Mouse (Mus musculus) CH12.LX (cell line): ENCODE measurements at regions not wholly inside any gene's neighbourhood (a gene's known extent, or its start where the extent isn't known, plus 50 kb on each side); places are given as distances from the start of the nearest gene placed in this dataset.

ENCODE experiments used
- DNase-seq: peaks from one replicate; pipeline ENCODE4 v3.0.0-alpha.2; 2013; ENCODE audit errors: extremely low read depth
- H3K27ac ChIP-seq: 2 replicates; pipeline ENCODE4 v1.5.1; 2012; ENCODE audit warnings: low read depth, mild to moderate bottlenecking, control low read depth, moderate library complexity; ENCODE audit not compliant: insufficient read depth
- H3K27me3 ChIP-seq: replicated peaks from 2 replicates; pipeline ENCODE3; 2012; ENCODE audit warnings: inconsistent platforms
- H3K36me3 ChIP-seq, 2 experiments: replicated peaks in 1 of 2; 2 replicates each; pipeline versions ENCODE3 to v1.6.1; 2012; ENCODE audit warnings: inconsistent platforms in 1 of 2, low read length in 1 of 2, mild to moderate bottlenecking in 1 of 2, mixed read lengths in 1 of 2, moderate library complexity in 1 of 2; ENCODE audit not compliant: control insufficient read depth in 1 of 2, insufficient read depth in 1 of 2
- H3K4me1 ChIP-seq, 2 experiments: 2 replicates each; pipeline ENCODE4 v1.6.1; 2012; ENCODE audit warnings: inconsistent platforms in 1 of 2, moderate library complexity in 1 of 2; ENCODE audit not compliant: insufficient read depth in 2 of 2, control insufficient read depth in 1 of 2
- H3K4me2 ChIP-seq: 2 replicates; pipeline ENCODE4 v1.6.1; 2012; ENCODE audit warnings: low read depth, mild to moderate bottlenecking, control low read depth; ENCODE audit not compliant: poor library complexity, insufficient read depth, severe bottlenecking
- H3K4me3 ChIP-seq, 3 experiments: fragments of 150-350 bp in 1 of 3; sonication (generic) in 1 of 3; replicated peaks in 1 of 3; 2 replicates each; pipeline versions ENCODE3 to v1.5.1; 2011 to 2012; ENCODE audit warnings: low read depth in 2 of 3, low read length in 2 of 3, mild to moderate bottlenecking in 2 of 3, moderate library complexity in 2 of 3, control low read depth in 1 of 3, improper control_type of control experiment in 1 of 3, inconsistent platforms in 1 of 3, mixed read lengths in 1 of 3; ENCODE audit not compliant: poor library complexity in 1 of 3
- H3K79me2 ChIP-seq: replicated peaks from 2 replicates; pipeline ENCODE4 v1.6.1; 2012; ENCODE audit warnings: mild to moderate bottlenecking, moderate library complexity; ENCODE audit not compliant: control insufficient read depth, poor library complexity, insufficient read depth, severe bottlenecking; ENCODE audit errors: extremely low read depth
- H3K9ac ChIP-seq: 2 replicates; pipeline ENCODE4 v1.6.1; 2012; ENCODE audit warnings: low read depth, mild to moderate bottlenecking, control low read depth, moderate library complexity; ENCODE audit not compliant: insufficient read depth
- H3K9me3 ChIP-seq: replicated peaks from 2 replicates; pipeline ENCODE3; 2012; ENCODE audit warnings: low read length, inconsistent platforms, mixed read lengths
- BHLHE40 ChIP-seq: IDR thresholded peaks from 2 replicates; pipeline ENCODE4 v1.6.1; 2011; ENCODE audit warnings: mild to moderate bottlenecking, low read depth, low read length, improper control_type of control experiment
- CTCF ChIP-seq, 2 experiments: IDR thresholded peaks in 1 of 2; conservative IDR thresholded peaks in 1 of 2; 2 replicates each; pipeline ENCODE4 v1.5.1; 2011 to 2012; ENCODE audit warnings: low read depth in 2 of 2, low read length in 2 of 2, improper control_type of control experiment in 1 of 2, inconsistent platforms in 1 of 2, mild to moderate bottlenecking in 1 of 2, moderate library complexity in 1 of 2
- ELF1 ChIP-seq: IDR thresholded peaks from 2 replicates; pipeline ENCODE4 v1.6.1; 2014; ENCODE audit warnings: low read depth, mild to moderate bottlenecking, inconsistent platforms, low read length, improper control_type of control experiment
- EP300 ChIP-seq: IDR thresholded peaks from 2 replicates; pipeline ENCODE4 v1.6.1; 2011; ENCODE audit warnings: low read length, improper control_type of control experiment
- ETS1 ChIP-seq: conservative IDR thresholded peaks from 2 replicates; pipeline ENCODE4 v1.6.1; 2012; ENCODE audit warnings: low read depth, mild to moderate bottlenecking, inconsistent platforms, low read length, improper control_type of control experiment, moderate library complexity
- GABPA ChIP-seq: IDR thresholded peaks from 2 replicates; pipeline ENCODE4 v1.6.1; 2012; ENCODE audit warnings: low read depth, low read length, improper control_type of control experiment, inconsistent platforms; ENCODE audit not compliant: insufficient replicate concordance
- HCFC1 ChIP-seq: IDR thresholded peaks from 2 replicates; pipeline ENCODE4 v1.6.1; 2012; ENCODE audit warnings: low read depth, mild to moderate bottlenecking, inconsistent platforms, low read length, improper control_type of control experiment
- JUN ChIP-seq: IDR thresholded peaks from 2 replicates; pipeline ENCODE4 v1.6.1; 2011; ENCODE audit warnings: low read depth, mild to moderate bottlenecking, low read length, improper control_type of control experiment, moderate library complexity; ENCODE audit not compliant: insufficient read depth
- KAT2A ChIP-seq: IDR thresholded peaks from 2 replicates; pipeline ENCODE4 v1.6.1; 2012; ENCODE audit warnings: low read length, improper control_type of control experiment, inconsistent platforms; ENCODE audit not compliant: insufficient replicate concordance
- MAFK ChIP-seq: IDR thresholded peaks from 2 replicates; pipeline ENCODE4 v1.6.1; 2011; ENCODE audit warnings: low read length, improper control_type of control experiment; ENCODE audit not compliant: insufficient replicate concordance
- MAZ ChIP-seq: IDR thresholded peaks from 2 replicates; pipeline ENCODE4 v1.6.1; 2012; ENCODE audit warnings: low read depth, mild to moderate bottlenecking, inconsistent platforms, low read length, improper control_type of control experiment, moderate library complexity
- MEF2A ChIP-seq: IDR thresholded peaks from 2 replicates; pipeline ENCODE4 v1.6.1; 2014; ENCODE audit warnings: low read depth, mild to moderate bottlenecking, inconsistent platforms, low read length, improper control_type of control experiment, borderline replicate concordance
- MXI1 ChIP-seq: IDR thresholded peaks from 2 replicates; pipeline ENCODE4 v1.6.1; 2011; ENCODE audit warnings: mild to moderate bottlenecking, low read depth, low read length, improper control_type of control experiment
- MYC ChIP-seq: IDR thresholded peaks from 2 replicates; pipeline ENCODE4 v1.6.1; 2011; ENCODE audit warnings: low read depth, mild to moderate bottlenecking, improper control_type of control experiment, low read length
- NELFE ChIP-seq: IDR thresholded peaks from 2 replicates; pipeline ENCODE4 v1.6.1; 2011; ENCODE audit warnings: low read depth, low read length, improper control_type of control experiment
- NRF1 ChIP-seq: IDR thresholded peaks from 2 replicates; pipeline ENCODE4 v1.6.1; 2014; ENCODE audit warnings: low read depth, mild to moderate bottlenecking, inconsistent platforms, low read length, improper control_type of control experiment, moderate library complexity
- POLR2A ChIP-seq: IDR thresholded peaks from 2 replicates; pipeline ENCODE4 v1.6.1; 2011; ENCODE audit warnings: low read depth, mild to moderate bottlenecking, improper control_type of control experiment, low read length
- POLR2AphosphoS2 ChIP-seq: IDR thresholded peaks from 2 replicates; pipeline ENCODE4 v1.6.1; 2011; ENCODE audit warnings: low read depth, low read length, improper control_type of control experiment
- RAD21 ChIP-seq: IDR thresholded peaks from 2 replicates; pipeline ENCODE4 v1.6.1; 2011; ENCODE audit warnings: low read depth, mild to moderate bottlenecking, low read length, improper control_type of control experiment, moderate library complexity
- RCOR1 ChIP-seq: conservative IDR thresholded peaks from 2 replicates; pipeline ENCODE4 v1.6.1; 2012; ENCODE audit warnings: low read depth, mild to moderate bottlenecking, inconsistent platforms, low read length, improper control_type of control experiment
- SMC3 ChIP-seq: IDR thresholded peaks from 2 replicates; pipeline ENCODE4 v1.6.1; 2011; ENCODE audit warnings: low read depth, low read length, improper control_type of control experiment
- TBP ChIP-seq: conservative IDR thresholded peaks from 2 replicates; pipeline ENCODE4 v1.6.1; 2011; ENCODE audit warnings: low read depth, low read length, improper control_type of control experiment
- TCF12 ChIP-seq: IDR thresholded peaks from 2 replicates; pipeline ENCODE4 v1.6.1; 2014; ENCODE audit warnings: low read depth, mild to moderate bottlenecking, inconsistent platforms, low read length, improper control_type of control experiment
- UBTF ChIP-seq: IDR thresholded peaks from 2 replicates; pipeline ENCODE4 v1.6.1; 2012; ENCODE audit warnings: low read depth, mild to moderate bottlenecking, inconsistent platforms, low read length, improper control_type of control experiment, moderate library complexity
- USF1 ChIP-seq: IDR thresholded peaks from 2 replicates; pipeline ENCODE4 v1.6.1; 2014; ENCODE audit warnings: low read depth, mild to moderate bottlenecking, inconsistent platforms, low read length, improper control_type of control experiment
- USF2 ChIP-seq: conservative IDR thresholded peaks from 2 replicates; pipeline ENCODE4 v1.6.1; 2011; ENCODE audit warnings: low read depth, low read length, improper control_type of control experiment
- ZMIZ1 ChIP-seq: IDR thresholded peaks from 2 replicates; pipeline ENCODE4 v1.6.1; 2012; ENCODE audit warnings: low read depth, mild to moderate bottlenecking, inconsistent platforms, low read length, improper control_type of control experiment
- ZNF384 ChIP-seq: IDR thresholded peaks from 2 replicates; pipeline ENCODE4 v1.6.1; 2012; ENCODE audit warnings: low read depth, low read length, improper control_type of control experiment, inconsistent platforms
- dilution Hi-C: fragments of 300-500 bp; cut with MboI; formaldehyde crosslinking; loops from 2 replicates; pipeline ENCODE4 v1.14.3; 2020; ENCODE audit warnings: low sequenced_read_pairs; ENCODE audit not compliant: extremely low pct_unique_long_range_greater_than_20kb, extremely low pct_ligation_motif_present
- in situ Hi-C: fragments of 300-500 bp; cut with MboI; formaldehyde crosslinking; loops from 3 replicates; pipeline ENCODE4 v1.14.3; 2019; ENCODE audit warnings: low sequenced_read_pairs, low pct_ligation_motif_present, low pct_unique_long_range_greater_than_20kb, mixed read lengths

DNA sequence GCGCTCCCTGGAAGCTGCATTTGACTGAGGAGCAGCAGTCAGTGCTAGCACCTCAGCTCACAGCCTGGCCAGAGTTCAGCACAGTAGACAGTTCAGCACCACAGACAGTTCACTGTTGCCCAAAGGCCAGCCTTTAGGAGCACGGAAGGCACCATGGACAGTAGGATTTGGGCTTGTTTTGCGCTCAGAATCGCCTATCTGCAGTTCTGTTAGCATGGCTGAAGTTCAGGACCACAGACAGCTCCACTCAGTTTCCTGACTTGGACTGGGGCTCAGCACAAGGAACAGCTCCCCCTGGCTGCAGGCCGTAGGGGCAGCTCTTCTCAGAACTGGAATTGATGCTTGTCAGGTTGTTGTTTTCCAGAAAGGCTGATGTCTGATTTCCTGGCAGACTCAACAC, 313.6 kb downstream of the Tcerg1l start (continued):
- TF ChIP-seq GABPA, result no peak
- TF ChIP-seq ZMIZ1, result no peak
- TF ChIP-seq MXI1, result peak; percentile 61; the same call in 1 of the 2 replicates
- TF ChIP-seq NRF1, result no peak

GRCm38 (mm10) chr7:138107471-138108210, 289.9 kb downstream of the Tcerg1l start:
- dilution Hi-C loops, result no loop called here
- in situ Hi-C loops, result no loop called here

GRCm38 (mm10) chr7:138121497-138121896, 276.0 kb downstream of the Tcerg1l start:
- Histone ChIP-seq H3K79me2 (no peaks in the 10 kb centered on the region), H3K9ac (no peak overlapping the region), H3K4me2 (no peak overlapping the region), H3K27me3 (peaks cover 94% of the 10 kb centered on the region), H3K36me3 (no peaks in the 10 kb centered on the region), H3K4me3 (no peak overlapping the region), H3K4me1 (no peaks in the 10 kb centered on the region), H3K9me3 (no peaks in the 10 kb centered on the region), H3K27ac (no peak overlapping the region)
- TF ChIP-seq SMC3, result no peak
- TF ChIP-seq TCF12, result no peak
- no peak for TF ChIP-seq ELF1
- no peak for TF ChIP-seq RAD21
- TF ChIP-seq JUN, result no peak
- TF ChIP-seq POLR2AphosphoS2, result no peak
- TF ChIP-seq RCOR1, result no peak
- no peak for TF ChIP-seq KAT2A
- no peak for TF ChIP-seq TBP
- in situ Hi-C loops, result no loop called here
- dilution Hi-C loops, result no loop called here
- no peak for DNase-seq

More at GRCm38 (mm10) chr7:138107471-138108210, 289.9 kb downstream of the Tcerg1l start:
- no peaks in the 10 kb centered on the region for H3K36me3 ChIP-seq
- TF ChIP-seq USF2 (no peak), MYC (no peak), POLR2A (no peak), USF1 (no peak), ZNF384 (no peak), UBTF (no peak), MXI1 (no peak), EP300 (no peak), MAZ (no peak), NELFE (no peak), ETS1 (no peak), MAFK (no peak), CTCF (conservative IDR thresholded peaks at IDR 0.05 in 1 of 2, IDR thresholded peaks at IDR 0.05 in 1 of 2; ENCODE audit: low read depth in 2 of 2, low read length in 2 of 2) (no peak), MEF2A (no peak), BHLHE40 (no peak), HCFC1 (no peak)
- TF ChIP-seq, all 38 proteins: peak for 0
- H3K27ac ChIP-seq, result no peak overlapping the region
- peaks cover 73% of the 10 kb centered on the region for H3K27me3 ChIP-seq
- H3K9ac ChIP-seq, result no peak overlapping the region
- DNase-seq, result no peak
- no peaks in the 10 kb centered on the region for H3K4me1 ChIP-seq
- no peaks in the 10 kb centered on the region for H3K79me2 ChIP-seq
- no peak overlapping the region for H3K4me3 ChIP-seq
- no peaks in the 10 kb centered on the region for H3K9me3 ChIP-seq
- H3K4me2 ChIP-seq, result no peak overlapping the region
